Mouse (Mus musculus) kidney, embryonic 14.5 days (tissue): ENCODE data around the gene Meis2. TPM values are rescaled to one million over a fixed set of nuclear protein-coding genes. Genes with fewer than 3 reads are reported as not detected.

Source experiments
- ATAC-seq: fragments of 200-750 bp; cut with Nextera tagmentation; 2 replicates; pipeline ENCODE4 v1.8.0; 2017; ENCODE audit warnings: moderate number of reproducible peaks, mild to moderate bottlenecking, moderate TSS enrichment, moderate library complexity; ENCODE audit not compliant: low FRiP score, low TSS enrichment
- H3K27ac ChIP-seq: fragments of 300-500 bp; sonication (generic); 2 replicates; pipeline ENCODE4 v1.5.1; 2014; ENCODE audit warnings: low read depth, mild to moderate bottlenecking, low read length, moderate library complexity, mixed read lengths
- H3K27me3 ChIP-seq: fragments of 300-500 bp; sonication (generic); 2 replicates; pipeline ENCODE4 v1.6.1; 2014; ENCODE audit warnings: mild to moderate bottlenecking, low read length; ENCODE audit not compliant: control insufficient read depth, insufficient read depth
- H3K36me3 ChIP-seq: fragments of 300-500 bp; sonication (generic); 2 replicates; pipeline ENCODE4 v1.6.1; 2014; ENCODE audit warnings: low read length, mixed read lengths; ENCODE audit not compliant: control insufficient read depth, insufficient read depth
- H3K4me1 ChIP-seq: fragments of 300-500 bp; sonication (generic); 2 replicates; pipeline ENCODE4 v1.6.1; 2014; ENCODE audit warnings: low read length, mixed read lengths; ENCODE audit not compliant: control insufficient read depth, insufficient read depth
- H3K4me2 ChIP-seq: fragments of 300-500 bp; sonication (generic); replicated peaks from 2 replicates; pipeline ENCODE4 v1.6.1; 2014; ENCODE audit warnings: low read depth, mild to moderate bottlenecking, low read length
- H3K4me3 ChIP-seq: fragments of 300-500 bp; sonication (generic); 2 replicates; pipeline ENCODE4 v1.5.1; 2014; ENCODE audit warnings: mild to moderate bottlenecking, low read length
- H3K9ac ChIP-seq: fragments of 300-500 bp; sonication (generic); 2 replicates; pipeline ENCODE4 v1.6.1; 2014; ENCODE audit warnings: low read depth, mild to moderate bottlenecking, low read length, moderate library complexity
- H3K9me3 ChIP-seq: fragments of 300-500 bp; sonication (generic); 2 replicates; pipeline ENCODE4 v1.6.1; 2016; ENCODE audit warnings: low read length; ENCODE audit not compliant: control insufficient read depth
- WGBS: fragments of 180-500 bp; shearing (Covaris S2); extraction: QIAGEN DNeasy Blood & Tissue Kit; methylation state at CpG from one replicate; pipeline ENCODE4 v1.1.7; 2014; 5-methylcytosine and 5-hydroxymethylcytosine counted together
- polyA plus RNA-seq: library from polyadenylated mRNA; unstranded; fragments of >200 nt; fragmentation: Nextera tagmentation; extraction: Ambion mirVana; gene quantifications from 2 replicates; pipeline ENCODE4 v1.2.1, GENCODE M21; 2014

Gene Meis2
- polyA plus RNA-seq, 1 experiment from 2014 or later = 112 TPM

- H3K36me3 ChIP-seq = no peaks in the 10 kb centered on the region
- no peak overlapping the region for H3K9ac ChIP-seq
- H3K4me1 ChIP-seq = no peaks in the 10 kb centered on the region
- no peak for ATAC-seq
- no peaks in the 10 kb centered on the region for H3K9me3 ChIP-seq
- H3K4me2 ChIP-seq = no peak overlapping the region
- no peaks in the 10 kb centered on the region for H3K27me3 ChIP-seq
- no peak overlapping the region for H3K27ac ChIP-seq
- H3K4me3 ChIP-seq = no peak overlapping the region
These were observed 222.8 kb downstream of the Meis2 start for GRCm38 (mm10) chr2:115842821-115843220.

GRCm38 (mm10) chr2:115836034-115836433, 229.6 kb downstream of the Meis2 start:
- H3K9me3 ChIP-seq = no peaks in the 10 kb centered on the region
- WGBS = 82% methylated on average over 2 of the region's 2 CpGs
- ATAC-seq = no peak
- no peak overlapping the region for H3K4me3 ChIP-seq
- no peak overlapping the region for H3K4me2 ChIP-seq
- H3K36me3 ChIP-seq = no peaks in the 10 kb centered on the region
- H3K4me1 ChIP-seq = no peaks in the 10 kb centered on the region
- no peak overlapping the region for H3K27ac ChIP-seq
- H3K27me3 ChIP-seq = no peaks in the 10 kb centered on the region
- no peak overlapping the region for H3K9ac ChIP-seq

- 94% methylated on average over 5 of the region's 5 CpGs for WGBS
- H3K9ac ChIP-seq = no peak overlapping the region
These were observed 243.3 kb downstream of the Meis2 start for GRCm38 (mm10) chr2:115822361-115822760.

GRCm38 (mm10) chr2:115817959-115818358, 247.7 kb downstream of the Meis2 start:
- peak; percentile 12; the same call in 1 of the 2 replicates for ATAC-seq
- Histone ChIP-seq H3K36me3 (no peaks in the 10 kb centered on the region), H3K27ac (no peak overlapping the region), H3K9me3 (no peaks in the 10 kb centered on the region), H3K9ac (no peak overlapping the region), H3K27me3 (no peaks in the 10 kb centered on the region), H3K4me2 (no peak overlapping the region), H3K4me1 (peaks cover 12% of the 10 kb centered on the region), H3K4me3 (no peak overlapping the region)
- 56% methylated on average over 6 of the region's 6 CpGs for WGBS

More at GRCm38 (mm10) chr2:115822361-115822760, 243.3 kb downstream of the Meis2 start:
- Histone ChIP-seq H3K27ac (no peak overlapping the region), H3K4me2 (no peak overlapping the region), H3K36me3 (no peaks in the 10 kb centered on the region), H3K27me3 (no peaks in the 10 kb centered on the region), H3K4me1 (no peaks in the 10 kb centered on the region), H3K9me3 (no peaks in the 10 kb centered on the region), H3K4me3 (no peak overlapping the region)
- ATAC-seq = no peak

GRCm38 (mm10) chr2:115813721-115814120, 251.9 kb downstream of the Meis2 start:
- H3K36me3 ChIP-seq = no peaks in the 10 kb centered on the region
- H3K9ac ChIP-seq = no peak overlapping the region
- ATAC-seq = 0 out of 2 replicates have a peak, but pooled peaks have one; percentile 18
- peak overlapping the region; percentile 33 for H3K4me2 ChIP-seq
- WGBS = 34% methylated on average over 6 of the region's 6 CpGs
- H3K27me3 ChIP-seq = no peaks in the 10 kb centered on the region
- H3K27ac ChIP-seq = peak overlapping the region; percentile 60; the same call in 1 of the 2 replicates
- H3K4me1 ChIP-seq = peaks cover 16% of the 10 kb centered on the region
- H3K4me3 ChIP-seq = no peak overlapping the region
- H3K9me3 ChIP-seq = no peaks in the 10 kb centered on the region

GRCm38 (mm10) chr2:115813316-115813715, 252.3 kb downstream of the Meis2 start:
- Histone ChIP-seq H3K4me1 (peaks cover 16% of the 10 kb centered on the region), H3K4me3 (no peak overlapping the region), H3K27ac (peak overlapping the region; percentile 60; the same call in 1 of the 2 replicates), H3K36me3 (no peaks in the 10 kb centered on the region), H3K9ac (no peak overlapping the region), H3K9me3 (no peaks in the 10 kb centered on the region), H3K4me2 (peak overlapping the region; percentile 33), H3K27me3 (no peaks in the 10 kb centered on the region)
- 5% methylated on average over 11 of the region's 11 CpGs for WGBS
- ATAC-seq = peak; percentile 89
